Mouse (Mus musculus) kidney, postnatal 36 days (tissue): ENCODE data around the gene Rbp4.

Experiments
- DNase-seq, 2 experiments: peaks; one replicate each; pipeline ENCODE4 v3.0.0; 2021 to 2022; ENCODE audit warnings: mixed read lengths in 2 of 2

Rbp4 gene

GRCm38 (mm10) chr19:38125219-38125610 is at the start of gene Rbp4:
Rbp4 (minus strand) TSS chr19:38125281.
- DNase-seq = no peak

DNA sequence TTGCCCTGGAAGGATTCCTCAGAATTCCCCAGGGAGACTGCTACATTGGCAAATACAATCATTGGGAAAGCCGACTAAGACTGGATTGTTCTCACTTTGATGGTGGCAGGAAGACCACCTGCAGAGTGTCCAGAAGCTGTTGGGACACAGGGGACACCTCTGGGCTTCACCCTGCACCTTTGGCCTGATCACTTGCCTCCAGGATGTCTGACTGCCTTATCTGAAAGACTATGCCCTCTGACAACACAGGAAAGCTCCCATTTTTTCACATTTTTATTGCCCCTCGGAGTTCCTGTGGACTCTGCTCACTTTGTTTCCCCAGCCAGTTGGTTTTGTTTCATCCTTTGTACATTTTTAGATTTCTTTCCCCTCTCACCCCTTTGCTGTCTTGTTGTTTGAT is 39.6 kb upstream of the Rbp4 start:
- no peak for DNase-seq

DNA sequence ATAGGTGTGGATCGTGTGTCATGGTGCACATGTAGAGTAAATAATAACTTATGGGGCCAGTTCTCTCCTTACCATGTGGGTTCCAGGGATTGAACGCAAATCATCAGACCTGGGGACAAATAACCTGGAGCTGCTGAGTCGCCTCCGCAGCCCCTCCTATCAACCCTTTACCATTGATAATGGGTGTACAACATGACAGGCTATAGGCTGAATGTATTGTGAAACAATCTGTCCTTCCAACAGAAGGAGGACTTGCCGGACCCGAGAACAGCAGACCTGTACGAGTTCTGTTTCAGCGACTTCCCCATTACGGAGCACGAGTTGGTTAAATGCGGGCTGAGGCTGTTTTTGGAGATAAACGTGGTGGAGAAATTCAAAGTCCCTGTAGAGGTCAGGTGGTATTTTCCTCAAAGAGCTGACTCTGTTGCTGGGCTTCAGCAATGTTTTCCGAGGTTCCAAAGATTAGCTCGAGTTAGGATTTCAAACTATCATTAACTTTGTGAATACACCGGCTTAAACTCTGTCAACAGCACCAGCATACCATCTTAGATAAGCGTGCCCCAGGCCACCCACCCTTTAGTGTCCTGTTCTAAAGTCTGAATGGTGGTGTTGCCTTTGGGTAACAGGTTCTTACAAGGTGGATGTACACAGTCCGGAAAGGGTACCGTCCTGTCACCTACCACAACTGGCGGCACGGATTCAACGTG is 36.7 kb upstream of the Rbp4 start:
- DNase-seq = no peak

GRCm38 (mm10) chr19:38156243-38156642 is 31.2 kb upstream of the Rbp4 start:
- DNase-seq = no peak

DNA sequence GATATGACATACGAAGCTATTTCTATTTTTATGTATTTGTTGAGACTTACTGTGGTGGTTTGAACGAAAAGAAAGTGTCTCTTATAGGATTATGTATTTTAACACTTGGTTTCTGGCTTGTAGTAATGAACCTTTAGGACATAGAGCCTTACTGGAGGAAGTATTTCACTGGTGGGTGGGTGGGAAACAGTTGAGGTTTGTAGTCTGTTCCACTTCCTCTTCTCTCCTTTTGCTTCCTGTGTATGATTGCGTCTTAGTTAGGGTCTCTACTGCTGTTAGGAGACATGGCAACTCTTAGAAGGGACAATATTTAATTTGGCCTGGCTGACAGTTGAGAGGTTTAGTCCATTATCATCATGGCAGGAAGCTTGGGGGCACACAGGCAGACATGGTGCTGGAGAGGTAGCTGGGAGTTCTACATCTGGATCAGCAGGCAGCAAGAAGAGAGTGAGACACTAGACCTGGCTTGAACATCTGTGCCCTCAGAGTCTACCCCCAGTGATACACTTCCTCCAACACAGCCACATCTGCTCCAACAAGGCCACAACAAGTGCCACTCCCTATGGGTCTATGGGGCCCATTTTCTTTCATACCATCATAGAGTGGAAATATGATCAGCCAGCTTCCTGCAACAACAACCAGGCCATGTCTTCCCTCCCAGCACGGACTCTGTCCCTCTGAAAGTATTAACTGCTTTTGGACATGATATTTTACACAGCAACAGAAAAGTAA is 18.6 kb upstream of the Rbp4 start:
- DNase-seq = no peak

DNA sequence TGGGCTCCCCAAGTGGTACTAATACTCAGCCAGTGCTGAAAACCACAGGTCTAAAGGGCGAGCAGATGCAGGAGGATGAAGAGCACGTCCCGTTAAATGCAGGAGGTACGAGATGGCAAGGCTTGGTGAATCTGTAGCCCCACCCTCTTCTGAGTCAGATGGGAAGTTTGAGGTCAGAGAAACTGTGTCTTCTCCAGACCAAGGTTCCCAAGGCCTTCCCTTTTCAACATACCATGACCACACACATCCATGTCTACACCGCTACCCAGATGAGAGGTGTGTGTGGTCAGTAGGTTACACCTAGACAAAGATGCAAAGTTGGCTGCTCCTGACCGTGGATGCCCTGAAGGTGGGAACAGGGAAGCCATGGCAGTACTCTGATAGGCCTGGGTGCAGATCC is 9.7 kb upstream of the Rbp4 start:
- DNase-seq = no peak

DNA sequence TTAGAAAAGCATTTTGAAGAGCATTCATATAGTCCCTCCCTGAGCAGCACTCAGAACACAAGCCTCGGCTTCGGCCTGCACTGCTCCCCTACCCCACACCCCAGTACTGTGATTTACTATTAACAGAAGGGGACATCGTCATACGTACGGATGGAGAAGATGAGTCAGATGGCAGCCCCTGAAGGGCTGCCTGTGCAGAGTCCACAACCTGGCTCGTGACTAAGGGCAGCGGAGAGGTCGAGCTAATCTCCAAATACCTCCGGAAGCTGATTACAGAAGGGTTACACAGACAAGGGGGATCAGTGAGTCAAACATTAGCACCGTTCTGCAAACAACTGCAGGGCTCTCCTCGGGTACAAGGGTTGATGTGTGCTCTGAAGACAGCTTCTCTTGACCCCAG is 8.9 kb upstream of the Rbp4 start:
- no peak for DNase-seq

DNA sequence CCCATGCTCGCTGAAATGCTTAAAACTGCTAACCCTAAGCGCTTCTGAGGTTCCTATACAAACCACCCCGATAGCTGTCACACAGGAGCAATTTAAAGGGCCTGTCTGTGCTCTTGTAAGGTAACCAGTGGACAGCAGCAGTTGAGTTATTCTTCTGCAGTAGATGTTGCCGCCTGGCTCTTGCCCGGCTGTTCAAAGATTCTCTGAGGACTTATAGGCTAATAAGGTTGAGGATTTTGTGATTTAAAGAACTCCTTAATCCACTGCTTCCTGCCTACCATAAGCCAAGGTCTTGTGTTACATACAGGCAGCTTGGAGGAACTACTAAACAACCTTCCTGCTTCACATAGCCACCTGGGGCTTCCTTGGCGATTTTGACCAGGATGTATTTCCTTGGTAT is 7.4 kb upstream of the Rbp4 start, which contains the start of gene Pde6c:
TSS of gene Pde6c (plus strand) at position 301 of the 400 bp plus-strand sequence.
- DNase-seq = no peak

DNA sequence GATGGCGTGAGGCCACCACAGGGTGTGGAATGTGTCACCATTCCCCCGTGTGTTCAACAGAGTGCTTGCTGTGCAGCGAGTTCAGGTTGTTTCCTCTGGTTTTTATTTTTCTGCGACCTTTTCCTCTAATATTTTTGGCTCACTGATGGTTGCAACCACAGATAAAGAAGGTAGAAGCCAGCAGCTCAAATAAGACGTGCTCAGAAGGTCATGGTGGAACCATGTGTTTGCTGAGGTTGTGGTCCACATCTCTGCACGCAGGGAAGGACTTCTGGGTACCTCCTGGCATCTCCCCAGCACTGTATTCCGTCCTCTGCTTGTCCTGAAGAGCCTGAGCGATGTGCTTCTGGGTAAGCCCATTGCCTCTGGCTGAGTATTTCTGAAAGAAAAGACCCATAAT is 1.6 kb upstream of the Rbp4 start:
- no peak for DNase-seq

GRCm38 (mm10) chr19:38124401-38125218 is 471 bp downstream of the Rbp4 start:
- peak in 1 of 2 experiments; percentile 6 for DNase-seq

- DNase-seq = no peak
Observed at GRCm38 (mm10) chr19:38123921-38124320, 1.2 kb downstream of the Rbp4 start.

DNA sequence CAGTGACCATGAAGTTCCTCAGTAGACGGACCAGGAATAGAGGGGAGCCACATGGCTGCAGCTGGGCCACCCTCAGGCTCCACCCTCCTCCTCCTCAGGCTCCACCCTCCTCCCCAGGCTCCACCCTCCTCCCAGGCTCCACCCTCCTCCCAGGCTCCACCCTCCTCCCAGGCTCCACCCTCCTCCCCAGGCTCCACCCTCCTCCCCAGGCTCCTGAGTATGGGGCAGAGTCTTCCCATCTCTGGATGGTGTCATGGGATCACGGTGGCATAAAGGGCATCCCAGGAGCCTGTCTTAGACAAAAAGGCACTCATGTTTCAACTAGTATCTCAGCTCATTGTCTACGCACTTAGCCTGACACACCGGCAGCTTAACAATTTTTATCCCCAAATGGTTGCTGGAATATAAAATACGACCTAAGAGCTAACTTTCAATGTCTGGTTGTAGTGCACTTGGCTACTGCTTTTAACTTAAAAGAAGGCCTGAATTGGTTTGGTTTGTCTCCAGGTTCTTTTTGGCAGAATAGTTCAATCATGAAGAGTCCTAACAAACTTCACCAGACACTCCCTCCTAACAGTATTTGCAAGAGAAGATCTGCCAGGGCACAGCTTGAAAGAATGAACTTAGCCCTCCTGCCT is 4.8 kb downstream of the Rbp4 start:
- DNase-seq = no peak

GRCm38 (mm10) chr19:38114834-38115491 is 10.1 kb downstream of the Rbp4 start:
- no peak for DNase-seq

GRCm38 (mm10) chr19:38112575-38112974 is 12.5 kb downstream of the Rbp4 start:
- DNase-seq = no peak

GRCm38 (mm10) chr19:38111056-38111455 is 14.0 kb downstream of the Rbp4 start:
- DNase-seq = no peak

GRCm38 (mm10) chr19:38109506-38110242 is 15.4 kb downstream of the Rbp4 start:
- DNase-seq = no peak

GRCm38 (mm10) chr19:38107871-38108270 is 17.2 kb downstream of the Rbp4 start:
- DNase-seq = no peak

- no peak for DNase-seq
Observed at GRCm38 (mm10) chr19:38096858-38097758, 28.0 kb downstream of the Rbp4 start, which contains the start of gene Ffar4. Ffar4 (plus strand) TSS chr19:38097071.

DNA sequence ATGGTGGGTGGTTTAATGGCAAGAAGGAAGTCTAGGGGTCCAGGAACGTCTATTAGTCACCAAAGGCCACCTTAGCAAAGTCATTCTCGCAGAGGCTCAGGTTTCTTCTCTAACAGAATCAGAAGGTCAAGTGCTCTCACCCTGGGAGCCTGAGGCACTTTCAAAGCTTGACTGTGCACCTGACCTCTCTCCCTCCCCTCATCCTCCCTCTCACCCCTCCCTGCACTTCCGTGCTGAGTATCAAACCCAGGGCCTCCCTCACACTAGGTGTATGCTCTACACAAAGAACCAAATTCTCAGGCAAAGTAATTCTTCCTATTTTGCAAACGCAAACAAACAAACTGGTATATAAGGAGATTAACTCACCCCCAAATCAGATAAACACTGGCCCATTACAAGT is 28.9 kb downstream of the Rbp4 start:
- DNase-seq = no peak

DNA sequence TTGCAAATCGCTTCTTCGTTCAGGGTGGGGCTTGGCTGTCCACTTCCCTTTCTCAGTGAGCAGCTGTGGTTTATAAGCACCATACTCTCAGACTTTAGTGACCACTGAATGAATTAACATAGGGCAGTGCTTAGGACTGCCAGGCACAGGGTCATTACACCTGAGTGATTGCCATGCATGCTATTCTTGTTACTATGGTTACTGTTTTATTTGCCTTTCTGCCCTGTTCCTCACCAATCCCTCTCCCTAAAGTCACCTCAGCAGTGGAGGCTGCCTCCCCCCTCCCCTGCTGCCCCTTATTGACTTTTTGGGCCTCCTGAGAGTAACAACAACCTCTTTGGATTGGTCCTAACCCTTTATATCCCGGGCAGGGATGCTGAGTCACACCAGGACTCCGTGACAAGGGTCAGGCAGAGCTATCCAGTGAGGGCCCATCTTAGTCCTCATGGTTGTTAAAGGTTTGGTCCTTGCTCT is 33.5 kb downstream of the Rbp4 start:
- DNase-seq = no peak
